Mouse (Mus musculus) embryonic facial prominence, embryonic 11.5 days (tissue): Measurements from ENCODE around the gene Nrip2. TPM values are rescaled to one million over a fixed set of nuclear protein-coding genes. Genes with fewer than 3 reads are reported as not detected.

Experiments
- ATAC-seq: fragments of 200-750 bp; cut with Nextera tagmentation; replicated peaks from 2 replicates; pipeline ENCODE4 v1.8.0; 2017; ENCODE audit warnings: low read depth; ENCODE audit not compliant: insufficient number of reproducible peaks, low FRiP score, low TSS enrichment
- DNase-seq: peaks from one replicate; pipeline ENCODE4 v3.0.0-alpha.2; 2015; ENCODE audit warnings: low spot score
- H3K27ac ChIP-seq: fragments of 300-500 bp; sonication (generic); replicated peaks from 2 replicates; pipeline ENCODE4 v1.5.1; 2014; ENCODE audit warnings: mild to moderate bottlenecking, low read depth, low read length, control low read depth
- H3K27me3 ChIP-seq: fragments of 300-500 bp; sonication (generic); 2 replicates; pipeline ENCODE4 v1.6.1; 2014; ENCODE audit warnings: mild to moderate bottlenecking, low read length, moderate library complexity, mixed read lengths; ENCODE audit not compliant: control insufficient read depth, insufficient read depth
- H3K36me3 ChIP-seq: fragments of 300-500 bp; sonication (generic); replicated peaks from 2 replicates; pipeline ENCODE4 v1.6.1; 2014; ENCODE audit warnings: low read depth, mild to moderate bottlenecking, low read length, moderate library complexity, mixed read lengths; ENCODE audit not compliant: control insufficient read depth, insufficient read depth
- H3K4me1 ChIP-seq: fragments of 300-500 bp; sonication (generic); 2 replicates; pipeline ENCODE4 v1.6.1; 2014; ENCODE audit warnings: low read length, mixed read lengths; ENCODE audit not compliant: control insufficient read depth, insufficient read depth
- H3K4me2 ChIP-seq: fragments of 300-500 bp; sonication (generic); 2 replicates; pipeline ENCODE4 v1.6.1; 2014; ENCODE audit warnings: low read depth, mild to moderate bottlenecking, control low read depth, low read length, moderate library complexity
- H3K4me3 ChIP-seq: fragments of 300-500 bp; sonication (generic); 2 replicates; pipeline ENCODE4 v1.5.1; 2014; ENCODE audit warnings: low read depth, low read length, control low read depth
- H3K9ac ChIP-seq: fragments of 300-500 bp; sonication (generic); replicated peaks from 2 replicates; pipeline ENCODE4 v1.6.1; 2014; ENCODE audit warnings: mild to moderate bottlenecking, control low read depth, low read length
- H3K9me3 ChIP-seq: fragments of 300-500 bp; sonication (generic); replicated peaks from 2 replicates; pipeline ENCODE4 v1.6.1; 2016; ENCODE audit warnings: mild to moderate bottlenecking, low read length, inconsistent platforms, mixed read lengths; ENCODE audit not compliant: control insufficient read depth
- WGBS: fragments of 180-500 bp; shearing (Covaris S2); extraction: QIAGEN DNeasy Blood & Tissue Kit; methylation state at CpG from one replicate; pipeline ENCODE4 v1.1.7; 2014; 5-methylcytosine and 5-hydroxymethylcytosine counted together
- polyA plus RNA-seq: library from polyadenylated mRNA; unstranded; fragments of >200 nt; fragmentation: Nextera tagmentation; extraction: Ambion mirVana; gene quantifications from 2 replicates; pipeline ENCODE4 v1.2.1, GENCODE M21; 2014

The Nrip2 gene
- polyA plus RNA-seq, 1 experiment from 2014 or later, result 2.0 TPM

- Histone ChIP-seq H3K4me2 (no peak overlapping the region), H3K27me3 (no peaks in the 10 kb centered on the region), H3K4me3 (no peak overlapping the region), H3K4me1 (no peaks in the 10 kb centered on the region), H3K27ac (no peak overlapping the region), H3K36me3 (no peaks in the 10 kb centered on the region; the same call in 1 of the 2 replicates), H3K9me3 (no peaks in the 10 kb centered on the region), H3K9ac (no peak overlapping the region)
- no peak for DNase-seq
- 67% methylated on average over 5 of the region's 5 CpGs for WGBS
- no peak for ATAC-seq
Measured at GRCm38 (mm10) chr6:128404708-128405107, 5.6 kb downstream of the Nrip2 start.

GRCm38 (mm10) chr6:128408544-128409125, 9.5 kb downstream of the Nrip2 start:
- DNase-seq (no peak), ATAC-seq (no peak)
- no peak overlapping the region for H3K4me2 ChIP-seq
- H3K27me3 ChIP-seq, result no peaks in the 10 kb centered on the region
- no peak overlapping the region for H3K27ac ChIP-seq
- no peaks in the 10 kb centered on the region; the same call in 1 of the 2 replicates for H3K36me3 ChIP-seq
- no peaks in the 10 kb centered on the region for H3K9me3 ChIP-seq
- H3K4me1 ChIP-seq, result no peaks in the 10 kb centered on the region
- H3K9ac ChIP-seq, result no peak overlapping the region
- no peak overlapping the region for H3K4me3 ChIP-seq
- WGBS, result 88% methylated on average over 7 of the region's 7 CpGs

- H3K36me3 ChIP-seq, result no peaks in the 10 kb centered on the region; the same call in 1 of the 2 replicates
- no peak for ATAC-seq
- no peak overlapping the region for H3K4me2 ChIP-seq
- no peak overlapping the region for H3K4me3 ChIP-seq
- 91% methylated on average over 13 of the region's 13 CpGs for WGBS
- H3K9ac ChIP-seq, result no peak overlapping the region
- H3K27me3 ChIP-seq, result no peaks in the 10 kb centered on the region
- no peak for DNase-seq
- H3K27ac ChIP-seq, result no peak overlapping the region
- H3K4me1 ChIP-seq, result no peaks in the 10 kb centered on the region
- no peaks in the 10 kb centered on the region for H3K9me3 ChIP-seq
Measured at GRCm38 (mm10) chr6:128410305-128410704, 11.2 kb downstream of the Nrip2 start.

- peak; percentile 14 for ATAC-seq
- no peaks in the 10 kb centered on the region; the same call in 1 of the 2 replicates for H3K36me3 ChIP-seq
- 19% methylated on average over 3 of the region's 3 CpGs for WGBS
Measured at GRCm38 (mm10) chr6:128411115-128411514, 12.0 kb downstream of the Nrip2 start.

GRCm38 (mm10) chr6:128416169-128416568, 17.1 kb downstream of the Nrip2 start:
- no peak for ATAC-seq
- DNase-seq, result no peak
- Histone ChIP-seq H3K4me1 (no peaks in the 10 kb centered on the region), H3K4me3 (no peak overlapping the region), H3K9me3 (no peaks in the 10 kb centered on the region), H3K27ac (no peak overlapping the region), H3K36me3 (no peaks in the 10 kb centered on the region), H3K9ac (no peak overlapping the region), H3K4me2 (no peak overlapping the region), H3K27me3 (no peaks in the 10 kb centered on the region)
- WGBS, result 91% methylated on average over 5 of the region's 5 CpGs

More at GRCm38 (mm10) chr6:128411115-128411514, 12.0 kb downstream of the Nrip2 start:
- Histone ChIP-seq H3K9ac (no peak overlapping the region), H3K4me1 (no peaks in the 10 kb centered on the region), H3K27me3 (no peaks in the 10 kb centered on the region), H3K27ac (no peak overlapping the region), H3K9me3 (no peaks in the 10 kb centered on the region), H3K4me2 (no peak overlapping the region), H3K4me3 (no peak overlapping the region)
- peak; percentile 79 for DNase-seq

- H3K36me3 ChIP-seq, result no peaks in the 10 kb centered on the region
- no peaks in the 10 kb centered on the region for H3K9me3 ChIP-seq
- DNase-seq, result no peak
- no peak for ATAC-seq
- no peak overlapping the region for H3K9ac ChIP-seq
- 91% methylated on average over 1 of the region's 1 CpGs for WGBS
- no peak overlapping the region for H3K27ac ChIP-seq
- H3K4me2 ChIP-seq, result no peak overlapping the region
- H3K4me3 ChIP-seq, result no peak overlapping the region
- no peaks in the 10 kb centered on the region for H3K27me3 ChIP-seq
- no peaks in the 10 kb centered on the region for H3K4me1 ChIP-seq
Measured at GRCm38 (mm10) chr6:128418076-128418475, 19.0 kb downstream of the Nrip2 start.

- H3K27me3 ChIP-seq, result no peaks in the 10 kb centered on the region
- H3K4me2 ChIP-seq, result no peak overlapping the region
- ATAC-seq (no peak), DNase-seq (no peak)
- no peak overlapping the region for H3K9ac ChIP-seq
- H3K4me3 ChIP-seq, result no peak overlapping the region
- no peaks in the 10 kb centered on the region for H3K9me3 ChIP-seq
- WGBS, result 93% methylated on average over 2 of the region's 2 CpGs
- H3K27ac ChIP-seq, result no peak overlapping the region
- H3K36me3 ChIP-seq, result no peaks in the 10 kb centered on the region
- H3K4me1 ChIP-seq, result no peaks in the 10 kb centered on the region
Measured at GRCm38 (mm10) chr6:128421036-128421435, 21.9 kb downstream of the Nrip2 start.

GRCm38 (mm10) chr6:128421480-128421879, 22.4 kb downstream of the Nrip2 start:
- ATAC-seq, result no peak
- Histone ChIP-seq H3K27ac (no peak overlapping the region), H3K9me3 (no peaks in the 10 kb centered on the region), H3K27me3 (no peaks in the 10 kb centered on the region), H3K4me1 (no peaks in the 10 kb centered on the region), H3K4me2 (no peak overlapping the region), H3K9ac (no peak overlapping the region), H3K4me3 (no peak overlapping the region), H3K36me3 (no peaks in the 10 kb centered on the region)
- 95% methylated on average over 3 of the region's 3 CpGs for WGBS
- DNase-seq, result no peak
